Mouse (Mus musculus) lung, embryonic 16.5 days (tissue): ENCODE data around the gene Tcf12. TPM values are rescaled to one million over a fixed set of nuclear protein-coding genes. Genes with fewer than 3 reads are reported as not detected.

Source experiments
- ATAC-seq: fragments of 200-750 bp; cut with Nextera tagmentation; 2 replicates; pipeline ENCODE4 v1.8.0; 2017; ENCODE audit warnings: low read depth, mild to moderate bottlenecking, moderate library complexity
- H3K27ac ChIP-seq: fragments of 300-500 bp; sonication (generic); 2 replicates; pipeline ENCODE4 v1.5.1; 2014; ENCODE audit warnings: mild to moderate bottlenecking, control low read depth, low read length
- H3K27me3 ChIP-seq: fragments of 300-500 bp; sonication (generic); 2 replicates; pipeline ENCODE4 v1.6.1; 2014; ENCODE audit warnings: low read depth, low read length, mixed read lengths; ENCODE audit not compliant: control insufficient read depth, insufficient read depth
- H3K36me3 ChIP-seq: fragments of 300-500 bp; sonication (generic); 2 replicates; pipeline ENCODE4 v1.6.1; 2014; ENCODE audit warnings: low read length; ENCODE audit not compliant: control insufficient read depth, insufficient read depth
- H3K4me1 ChIP-seq: fragments of 300-500 bp; sonication (generic); replicated peaks from 2 replicates; pipeline ENCODE4 v1.6.1; 2014; ENCODE audit warnings: low read length, mixed read lengths; ENCODE audit not compliant: control insufficient read depth, insufficient read depth
- H3K4me2 ChIP-seq: fragments of 300-500 bp; sonication (generic); 2 replicates; pipeline ENCODE4 v1.6.1; 2014; ENCODE audit warnings: low read depth, low read length, control low read depth
- H3K4me3 ChIP-seq: fragments of 300-500 bp; sonication (generic); 2 replicates; pipeline ENCODE4 v1.5.1; 2014; ENCODE audit warnings: mild to moderate bottlenecking, low read length, control low read depth
- H3K9ac ChIP-seq: fragments of 300-500 bp; sonication (generic); 2 replicates; pipeline ENCODE4 v1.6.1; 2014; ENCODE audit warnings: low read length, control low read depth
- H3K9me3 ChIP-seq: fragments of 300-500 bp; sonication (generic); 2 replicates; pipeline ENCODE4 v1.6.1; 2016; ENCODE audit warnings: low read length; ENCODE audit not compliant: control insufficient read depth
- WGBS: fragments of 180-500 bp; shearing (Covaris S2); extraction: QIAGEN DNeasy Blood & Tissue Kit; methylation state at CpG from one replicate; pipeline ENCODE4 v1.1.7; 2014; 5-methylcytosine and 5-hydroxymethylcytosine counted together
- polyA plus RNA-seq: library from polyadenylated mRNA; unstranded; fragments of >200 nt; fragmentation: Nextera tagmentation; extraction: Ambion mirVana; gene quantifications from 2 replicates; pipeline ENCODE4 v1.2.1, GENCODE M21; 2015

Gene Tcf12
- polyA plus RNA-seq = 54.9 and 60.4 TPM in 2 replicates

GRCm38 (mm10) chr9:72111622-72112550, at the start of gene Tcf12:
TSS of gene Tcf12 (minus strand) at chr9:72111871.
- peak within 1 kb of the TSS; percentile 94 for H3K27ac ChIP-seq
- H3K4me2 ChIP-seq = peak within 1 kb of the TSS; percentile 78
- no peaks in the 10 kb centered on the region for H3K27me3 ChIP-seq
- peak within 1 kb of the TSS; percentile 71 for H3K4me3 ChIP-seq
- peaks cover 14% of the 10 kb centered on the region for H3K4me1 ChIP-seq
- peak within 1 kb of the TSS; percentile 95 for H3K9ac ChIP-seq
- WGBS = 1% methylated on average over 83 of the region's 88 CpGs
- no peaks in the 10 kb centered on the region; the same call in 1 of the 2 replicates for H3K36me3 ChIP-seq
- peak; percentile 95 for ATAC-seq
- no peaks in the 10 kb centered on the region for H3K9me3 ChIP-seq

GRCm38 (mm10) chr9:72158392-72158791, 46.7 kb upstream of the Tcf12 start:
- Histone ChIP-seq H3K9ac (no peak overlapping the region), H3K4me3 (no peak overlapping the region), H3K4me1 (peaks cover 6% of the 10 kb centered on the region; the same call in 1 of the 2 replicates), H3K27me3 (no peaks in the 10 kb centered on the region), H3K9me3 (no peaks in the 10 kb centered on the region), H3K36me3 (no peaks in the 10 kb centered on the region), H3K4me2 (no peak overlapping the region), H3K27ac (no peak overlapping the region)
- 80% methylated on average over 2 of the region's 2 CpGs for WGBS
- ATAC-seq = no peak

GRCm38 (mm10) chr9:72157091-72157490, 45.4 kb upstream of the Tcf12 start:
- Histone ChIP-seq H3K27me3 (no peaks in the 10 kb centered on the region), H3K36me3 (no peaks in the 10 kb centered on the region), H3K4me3 (no peak overlapping the region), H3K9ac (no peak overlapping the region), H3K4me2 (no peak overlapping the region), H3K4me1 (peaks cover 6% of the 10 kb centered on the region; the same call in 1 of the 2 replicates), H3K27ac (no peak overlapping the region), H3K9me3 (no peaks in the 10 kb centered on the region)
- WGBS = 62% methylated on average over 1 of the region's 1 CpGs
- ATAC-seq = no peak

- Histone ChIP-seq H3K36me3 (no peaks in the 10 kb centered on the region), H3K9me3 (no peaks in the 10 kb centered on the region), H3K9ac (peak overlapping the region; percentile 29), H3K27ac (no peak overlapping the region), H3K4me1 (peaks cover 6% of the 10 kb centered on the region; the same call in 1 of the 2 replicates), H3K27me3 (no peaks in the 10 kb centered on the region), H3K4me3 (peak overlapping the region; percentile 39), H3K4me2 (peak overlapping the region; percentile 51)
- ATAC-seq = no peak
- 13% methylated on average over 21 of the region's 21 CpGs for WGBS
Measured at GRCm38 (mm10) chr9:72155250-72156138, 43.8 kb upstream of the Tcf12 start.

GRCm38 (mm10) chr9:72144148-72144547, 32.5 kb upstream of the Tcf12 start:
- no peaks in the 10 kb centered on the region for H3K36me3 ChIP-seq
- H3K27me3 ChIP-seq = no peaks in the 10 kb centered on the region
- ATAC-seq = no peak
- no peaks in the 10 kb centered on the region for H3K4me1 ChIP-seq
- no peak overlapping the region for H3K27ac ChIP-seq
- H3K4me3 ChIP-seq = no peak overlapping the region
- no peak overlapping the region for H3K4me2 ChIP-seq
- 49% methylated on average over 5 of the region's 5 CpGs for WGBS
- H3K9me3 ChIP-seq = no peaks in the 10 kb centered on the region
- no peak overlapping the region for H3K9ac ChIP-seq

GRCm38 (mm10) chr9:72137899-72138298, 26.2 kb upstream of the Tcf12 start:
- H3K4me2 ChIP-seq = no peak overlapping the region
- no peaks in the 10 kb centered on the region for H3K4me1 ChIP-seq
- no peak overlapping the region for H3K4me3 ChIP-seq
- no peaks in the 10 kb centered on the region for H3K36me3 ChIP-seq
- no peaks in the 10 kb centered on the region for H3K9me3 ChIP-seq
- H3K9ac ChIP-seq = no peak overlapping the region
- H3K27ac ChIP-seq = no peak overlapping the region
- no peaks in the 10 kb centered on the region for H3K27me3 ChIP-seq
- no peak for ATAC-seq

- peak overlapping the region; percentile 95 for H3K27ac ChIP-seq
- H3K27me3 ChIP-seq = no peaks in the 10 kb centered on the region
- H3K36me3 ChIP-seq = no peaks in the 10 kb centered on the region
- H3K4me3 ChIP-seq = peak overlapping the region; percentile 67
- peak overlapping the region; percentile 69 for H3K4me2 ChIP-seq
- WGBS = 30% methylated on average over 4 of the region's 4 CpGs
- H3K9me3 ChIP-seq = no peaks in the 10 kb centered on the region
- peaks cover 3% of the 10 kb centered on the region; the same call in 1 of the 2 replicates for H3K4me1 ChIP-seq
- peak overlapping the region; percentile 85 for H3K9ac ChIP-seq
- ATAC-seq = no peak
Measured at GRCm38 (mm10) chr9:72133772-72134245, 22.1 kb upstream of the Tcf12 start.

- ATAC-seq = peak; percentile 99
- no peaks in the 10 kb centered on the region for H3K36me3 ChIP-seq
- peaks cover 3% of the 10 kb centered on the region; the same call in 1 of the 2 replicates for H3K4me1 ChIP-seq
- 1% methylated on average over 42 of the region's 56 CpGs for WGBS
- peak overlapping the region; percentile 67 for H3K4me3 ChIP-seq
- H3K4me2 ChIP-seq = peak overlapping the region; percentile 69
- H3K27ac ChIP-seq = peak overlapping the region; percentile 95
- peak overlapping the region; percentile 85 for H3K9ac ChIP-seq
- H3K27me3 ChIP-seq = no peaks in the 10 kb centered on the region
- H3K9me3 ChIP-seq = no peaks in the 10 kb centered on the region
Measured at GRCm38 (mm10) chr9:72133089-72133771, 21.6 kb upstream of the Tcf12 start.
